Mouse (Mus musculus): ENCODE measurements around the gene Mettl15. TPM values are rescaled to one million over a fixed set of nuclear protein-coding genes. Genes with fewer than 3 reads are reported as not detected.
A peak's percentile ranks its signal among the peaks of the same experiment; 100 is the strongest.

The Mettl15 gene
- total and polyA plus RNA-seq, 2 experiments from 2014 or later = 5.9 to 7.4 TPM

- Histone ChIP-seq H3K4me3 (ENCODE audit: low read depth, low read length) (no peak overlapping the region), H3K4me1 (ENCODE audit: insufficient read depth, low read length) (no peaks in the 10 kb centered on the region), H3K27ac (ENCODE audit: low read depth, low read length) (no peak overlapping the region), H3K9me3 (ENCODE audit: low read length) (no peaks in the 10 kb centered on the region), H3K9ac (replicated peaks; ENCODE audit: low read length, poor library complexity, severe bottlenecking) (no peak overlapping the region), H3K4me2 (ENCODE audit: low read depth, low read length, poor library complexity, severe bottlenecking) (no peak overlapping the region), H3K36me3 (ENCODE audit: insufficient read depth, low read length) (no peaks in the 10 kb centered on the region), H3K27me3 (ENCODE audit: insufficient read depth, low read length) (no peaks in the 10 kb centered on the region)
- WGBS = 95% methylated on average over 6 of the region's 6 CpGs
- TF ChIP-seq CTCF (IDR thresholded peaks at IDR 0.05) = no peak
- no peak for DNase-seq (ENCODE audit: low spot score)
- no peak for ATAC-seq (ENCODE audit: low FRiP score)
Observed at GRCm38 (mm10) chr2:109289327-109289726, 8.8 kb upstream of the Mettl15 start.

DNA sequence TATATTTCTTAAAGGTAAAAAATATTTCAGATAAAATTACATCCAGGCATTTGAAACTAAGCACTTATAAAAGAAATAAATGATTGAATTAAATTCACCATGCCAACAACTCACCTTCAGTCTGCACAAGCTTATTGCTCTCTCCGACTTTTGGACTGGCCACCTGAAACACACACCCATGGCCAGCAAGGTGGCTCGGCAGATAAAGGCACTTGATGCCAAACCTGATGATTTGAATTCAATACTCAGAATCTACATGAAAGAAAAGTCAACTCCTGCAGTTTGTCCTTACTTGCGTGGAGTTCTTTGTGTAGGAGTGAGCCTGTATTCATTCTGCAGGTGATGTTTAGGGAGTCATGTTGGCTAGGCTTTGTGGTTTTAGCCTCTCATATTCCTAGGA is 3.6 kb upstream of the Mettl15 start:
- TF ChIP-seq CTCF (IDR thresholded peaks at IDR 0.05) = no peak
- H3K36me3 ChIP-seq (ENCODE audit: insufficient read depth, low read length) = no peaks in the 10 kb centered on the region
- 94% methylated on average over 3 of the region's 3 CpGs for WGBS
- no peak for DNase-seq (ENCODE audit: low spot score)
- no peak overlapping the region for H3K4me3 ChIP-seq (ENCODE audit: low read depth, low read length)
- H3K4me1 ChIP-seq (ENCODE audit: insufficient read depth, low read length) = no peaks in the 10 kb centered on the region
- H3K27ac ChIP-seq (ENCODE audit: low read depth, low read length) = no peak overlapping the region
- ATAC-seq (ENCODE audit: low FRiP score) = no peak
- no peak overlapping the region for H3K4me2 ChIP-seq (ENCODE audit: low read depth, low read length, poor library complexity, severe bottlenecking)
- H3K9ac ChIP-seq (replicated peaks; ENCODE audit: low read length, poor library complexity, severe bottlenecking) = no peak overlapping the region
- H3K27me3 ChIP-seq (ENCODE audit: insufficient read depth, low read length) = no peaks in the 10 kb centered on the region
- H3K9me3 ChIP-seq (ENCODE audit: low read length) = no peaks in the 10 kb centered on the region

- no peaks in the 10 kb centered on the region for H3K36me3 ChIP-seq (ENCODE audit: insufficient read depth, low read length)
- no peak overlapping the region for H3K27ac ChIP-seq (ENCODE audit: low read depth, low read length)
- H3K4me3 ChIP-seq (ENCODE audit: low read depth, low read length) = peak overlapping the region; percentile 60
- H3K9ac ChIP-seq (replicated peaks; ENCODE audit: low read length, poor library complexity, severe bottlenecking) = peak overlapping the region; percentile 42
- 0% methylated on average over 1 of the region's 1 CpGs for WGBS
- peak overlapping the region; percentile 82 for H3K4me2 ChIP-seq (ENCODE audit: low read depth, low read length, poor library complexity, severe bottlenecking)
- H3K4me1 ChIP-seq (ENCODE audit: insufficient read depth, low read length) = no peaks in the 10 kb centered on the region
- H3K9me3 ChIP-seq (ENCODE audit: low read length) = no peaks in the 10 kb centered on the region
- TF ChIP-seq CTCF (IDR thresholded peaks at IDR 0.05) = no peak
- H3K27me3 ChIP-seq (ENCODE audit: insufficient read depth, low read length) = no peaks in the 10 kb centered on the region
- no peak for ATAC-seq (ENCODE audit: low FRiP score)
- DNase-seq (ENCODE audit: low spot score) = peak; percentile 6
Observed at GRCm38 (mm10) chr2:109281341-109281690, 768 bp upstream of the Mettl15 start.

DNA sequence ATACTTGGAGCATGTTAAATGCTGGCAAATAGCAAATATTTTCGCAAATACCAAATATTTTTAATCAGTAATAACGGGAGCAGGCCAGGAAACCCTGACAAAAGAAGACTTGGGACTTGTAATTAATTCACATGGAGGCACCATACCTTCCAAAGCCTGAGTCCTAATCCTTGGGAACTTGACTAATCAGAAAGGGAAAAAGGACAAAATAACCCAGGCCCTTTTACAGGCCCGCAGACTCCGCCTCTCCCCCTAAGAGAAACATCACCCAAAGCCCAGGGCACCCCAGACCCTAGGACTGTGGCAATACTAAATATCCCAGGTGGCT is 312 bp downstream of the Mettl15 start:
- no peaks in the 10 kb centered on the region for H3K4me1 ChIP-seq (ENCODE audit: insufficient read depth, low read length)
- peak overlapping the region; percentile 71 for H3K9ac ChIP-seq (replicated peaks; ENCODE audit: low read length, poor library complexity, severe bottlenecking)
- 3% methylated on average over 4 of the region's 4 CpGs for WGBS
- H3K4me3 ChIP-seq (ENCODE audit: low read depth, low read length) = peak overlapping the region; percentile 60
- no peaks in the 10 kb centered on the region for H3K9me3 ChIP-seq (ENCODE audit: low read length)
- DNase-seq (ENCODE audit: low spot score) (peak; percentile 3), ATAC-seq (ENCODE audit: low FRiP score) (no peak)
- no peaks in the 10 kb centered on the region for H3K27me3 ChIP-seq (ENCODE audit: insufficient read depth, low read length)
- no peak for TF ChIP-seq CTCF (IDR thresholded peaks at IDR 0.05)
- H3K27ac ChIP-seq (ENCODE audit: low read depth, low read length) = peak overlapping the region; percentile 64
- peak overlapping the region; percentile 82 for H3K4me2 ChIP-seq (ENCODE audit: low read depth, low read length, poor library complexity, severe bottlenecking)
- H3K36me3 ChIP-seq (ENCODE audit: insufficient read depth, low read length) = no peaks in the 10 kb centered on the region

GRCm38 (mm10) chr2:109278036-109278435 is 2.5 kb downstream of the Mettl15 start:
- peak overlapping the region; percentile 58 for H3K4me2 ChIP-seq (ENCODE audit: low read depth, low read length, poor library complexity, severe bottlenecking)
- no peaks in the 10 kb centered on the region for H3K9me3 ChIP-seq (ENCODE audit: low read length)
- H3K4me3 ChIP-seq (ENCODE audit: low read depth, low read length) = peak overlapping the region; percentile 43
- no peak for TF ChIP-seq CTCF (IDR thresholded peaks at IDR 0.05)
- no peaks in the 10 kb centered on the region for H3K4me1 ChIP-seq (ENCODE audit: insufficient read depth, low read length)
- peak; percentile 30 for DNase-seq (ENCODE audit: low spot score)
- WGBS = 0% methylated on average over 16 of the region's 16 CpGs
- H3K27me3 ChIP-seq (ENCODE audit: insufficient read depth, low read length) = no peaks in the 10 kb centered on the region
- no peaks in the 10 kb centered on the region for H3K36me3 ChIP-seq (ENCODE audit: insufficient read depth, low read length)
- ATAC-seq (ENCODE audit: low FRiP score) = no peak
- H3K9ac ChIP-seq (replicated peaks; ENCODE audit: low read length, poor library complexity, severe bottlenecking) = peak overlapping the region; percentile 54; the same call in 1 of the 2 replicates
- no peak overlapping the region for H3K27ac ChIP-seq (ENCODE audit: low read depth, low read length)

- TF ChIP-seq CTCF (IDR thresholded peaks at IDR 0.05) = no peak
- H3K4me3 ChIP-seq (ENCODE audit: low read depth, low read length) = peak overlapping the region; percentile 43
- 9% methylated on average over 7 of the region's 7 CpGs for WGBS
- ATAC-seq (ENCODE audit: low FRiP score) (no peak), DNase-seq (ENCODE audit: low spot score) (peak; percentile 32)
- H3K9ac ChIP-seq (replicated peaks; ENCODE audit: low read length, poor library complexity, severe bottlenecking) = peak overlapping the region; percentile 54; the same call in 1 of the 2 replicates
- no peaks in the 10 kb centered on the region for H3K4me1 ChIP-seq (ENCODE audit: insufficient read depth, low read length)
- no peaks in the 10 kb centered on the region for H3K9me3 ChIP-seq (ENCODE audit: low read length)
- H3K27me3 ChIP-seq (ENCODE audit: insufficient read depth, low read length) = no peaks in the 10 kb centered on the region
- no peaks in the 10 kb centered on the region for H3K36me3 ChIP-seq (ENCODE audit: insufficient read depth, low read length)
- no peak overlapping the region for H3K27ac ChIP-seq (ENCODE audit: low read depth, low read length)
- H3K4me2 ChIP-seq (ENCODE audit: low read depth, low read length, poor library complexity, severe bottlenecking) = peak overlapping the region; percentile 58
Observed at GRCm38 (mm10) chr2:109277593-109277992, 3.0 kb downstream of the Mettl15 start.
